Comparison of ENCODE assay signal across 8 mouse cellular contexts in the genomic region with DNA sequence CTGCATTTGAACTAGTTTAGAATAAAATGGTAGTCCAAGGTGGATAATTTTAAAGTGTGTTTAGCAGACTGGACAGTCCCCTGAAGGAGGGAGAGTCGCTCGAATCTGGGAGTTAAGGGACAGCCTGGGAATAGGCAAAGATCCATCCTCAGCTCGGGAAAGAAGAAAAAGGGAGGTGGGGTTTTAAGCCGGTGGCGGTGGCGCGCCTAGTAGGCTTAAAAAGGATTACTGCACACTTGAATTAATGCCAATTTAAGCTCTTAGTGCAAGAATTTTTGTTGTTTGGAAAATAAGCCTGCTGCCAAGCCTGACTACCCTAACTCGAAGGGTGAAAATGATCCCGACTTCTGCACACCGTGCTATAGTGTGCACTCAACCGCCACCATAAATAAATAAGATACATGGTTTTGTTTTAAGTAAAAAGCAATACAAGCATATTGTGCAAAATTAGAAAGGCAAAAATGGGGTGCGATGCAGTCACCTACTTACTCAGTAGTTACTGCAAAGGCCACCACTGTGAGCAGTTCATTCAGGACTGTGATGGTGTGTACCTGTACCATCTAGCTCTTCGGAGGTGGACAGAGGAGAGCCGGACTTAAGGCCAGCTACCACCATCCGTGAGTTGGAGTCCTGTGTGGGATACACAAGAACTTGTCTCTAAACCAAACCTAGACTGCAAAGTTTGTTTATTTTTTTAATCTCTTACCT. TPM values are rescaled to one million over a fixed set of nuclear protein-coding genes. Genes with fewer than 3 reads are reported as not detected.
A peak's percentile ranks its signal among the peaks of the same experiment; 100 is the strongest.
DNase-seq lines count a peak whose midpoint lies in the region; ATAC-seq lines count a peak whose summit lies in the region.

No protein-coding gene starts in this region.

- peak overlapping the region; percentile 41; the same call in 1 of the 2 replicates for H3K27ac ChIP-seq in embryonic facial prominence, embryonic 11.5 days (replicated peaks; ENCODE audit: low read depth, low read length)
- peak overlapping the region; percentile 86 for H3K27ac ChIP-seq in hindbrain, embryonic 12.5 days
- H3K27ac ChIP-seq in liver, embryonic 15.5 days (replicated peaks), result peak overlapping the region; percentile 72
- H3K27ac ChIP-seq in stomach, embryonic 15.5 days, result peak overlapping the region; percentile 94

- no peaks in the 10 kb centered on the region for H3K36me3 ChIP-seq in embryonic facial prominence, embryonic 11.5 days (replicated peaks; ENCODE audit: control insufficient read depth, insufficient read depth, low read depth, low read length)
- no peaks in the 10 kb centered on the region for H3K36me3 ChIP-seq in hindbrain, embryonic 12.5 days
- H3K36me3 ChIP-seq in liver, embryonic 15.5 days (replicated peaks), result no peaks in the 10 kb centered on the region
- no peaks in the 10 kb centered on the region for H3K36me3 ChIP-seq in stomach, embryonic 15.5 days

- H3K4me1 ChIP-seq in embryonic facial prominence, embryonic 11.5 days (ENCODE audit: control insufficient read depth, insufficient read depth, low read length), result peaks cover 3% of the 10 kb centered on the region; the same call in 1 of the 2 replicates
- peaks cover 29% of the 10 kb centered on the region for H3K4me1 ChIP-seq in hindbrain, embryonic 12.5 days
- peaks cover 71% of the 10 kb centered on the region for H3K4me1 ChIP-seq in liver, embryonic 15.5 days (replicated peaks)
- peaks cover 39% of the 10 kb centered on the region for H3K4me1 ChIP-seq in stomach, embryonic 15.5 days

- H3K9ac ChIP-seq in embryonic facial prominence, embryonic 11.5 days (replicated peaks; ENCODE audit: low read length), result no peak overlapping the region; the same call in 1 of the 2 replicates
- H3K9ac ChIP-seq in hindbrain, embryonic 12.5 days, result peak overlapping the region; percentile 57; the same call in 1 of the 2 replicates
- peak overlapping the region; percentile 39; the same call in 1 of the 2 replicates for H3K9ac ChIP-seq in liver, embryonic 15.5 days
- peak overlapping the region; percentile 31 for H3K9ac ChIP-seq in stomach, embryonic 15.5 days

- peak; percentile 20 for DNase-seq in gastrocnemius, postnatal 25 days
- DNase-seq in gastrocnemius, postnatal 10 days, result no peak
- DNase-seq in embryonic facial prominence, embryonic 11.5 days (ENCODE audit: low spot score), result peak; percentile 19
- DNase-seq in adipocyte (ENCODE audit: low spot score), result no peak
- no peak for DNase-seq in gastrocnemius, adult 18-20 months (ENCODE audit: low spot score)

- peaks cover 20% of the 10 kb centered on the region for H3K27me3 ChIP-seq in embryonic facial prominence, embryonic 11.5 days (ENCODE audit: control insufficient read depth, insufficient read depth, low read length)
- peaks cover 41% of the 10 kb centered on the region for H3K27me3 ChIP-seq in hindbrain, embryonic 12.5 days
- H3K27me3 ChIP-seq in liver, embryonic 15.5 days, result no peaks in the 10 kb centered on the region
- no peaks in the 10 kb centered on the region for H3K27me3 ChIP-seq in stomach, embryonic 15.5 days (replicated peaks)

- H3K4me3 ChIP-seq in embryonic facial prominence, embryonic 11.5 days (ENCODE audit: low read depth, low read length), result peak overlapping the region; percentile 54
- peak overlapping the region; percentile 56 for H3K4me3 ChIP-seq in hindbrain, embryonic 12.5 days
- H3K4me3 ChIP-seq in liver, embryonic 15.5 days (replicated peaks), result peak overlapping the region; percentile 63
- H3K4me3 ChIP-seq in stomach, embryonic 15.5 days (replicated peaks), result peak overlapping the region; percentile 67

- WGBS in embryonic facial prominence, embryonic 11.5 days, result 38% methylated on average over 15 of the region's 15 CpGs
- 46% methylated on average over 15 of the region's 15 CpGs for WGBS in hindbrain, embryonic 12.5 days
- 43% methylated on average over 15 of the region's 15 CpGs for WGBS in liver, embryonic 15.5 days (ENCODE audit: insufficient replicate concordance)
- 28% methylated on average over 15 of the region's 15 CpGs for WGBS in stomach, embryonic 15.5 days

- ATAC-seq in embryonic facial prominence, embryonic 11.5 days (replicated peaks; ENCODE audit: insufficient number of reproducible peaks, low FRiP score, low TSS enrichment, low read depth), result no peak
- 0 out of 2 replicates have a peak, but pooled peaks have one; percentile 18 for ATAC-seq in hindbrain, embryonic 12.5 days (ENCODE audit: low FRiP score)
- no peak for ATAC-seq in liver, embryonic 15.5 days (ENCODE audit: insufficient read depth)
- no peak for ATAC-seq in stomach, embryonic 15.5 days (ENCODE audit: insufficient read depth, low FRiP score, low read depth)

- no peaks in the 10 kb centered on the region for H3K9me3 ChIP-seq in embryonic facial prominence, embryonic 11.5 days (replicated peaks; ENCODE audit: control insufficient read depth, low read length)
- no peaks in the 10 kb centered on the region for H3K9me3 ChIP-seq in hindbrain, embryonic 12.5 days (replicated peaks)
- no peaks in the 10 kb centered on the region for H3K9me3 ChIP-seq in liver, embryonic 15.5 days (replicated peaks)
- H3K9me3 ChIP-seq in stomach, embryonic 15.5 days, result no peaks in the 10 kb centered on the region

- H3K4me2 ChIP-seq in embryonic facial prominence, embryonic 11.5 days (ENCODE audit: low read depth, low read length), result peak overlapping the region; percentile 93
- H3K4me2 ChIP-seq in hindbrain, embryonic 12.5 days (replicated peaks), result peak overlapping the region; percentile 76
- peak overlapping the region; percentile 95 for H3K4me2 ChIP-seq in liver, embryonic 15.5 days
- H3K4me2 ChIP-seq in stomach, embryonic 15.5 days, result peak overlapping the region; percentile 99

RNA-seq across cellular contexts. Expression of a gene that starts 3.8 kb away (rescaled TPM):
- total RNA-seq in gastrocnemius, postnatal 25 days (2021), result 10 to 100 TPM; 13.8 to 14.3 TPM
- 10 to 100 TPM; 34.5 to 45.9 TPM for total RNA-seq in gastrocnemius, postnatal 10 days (2021)
- polyA plus RNA-seq in embryonic facial prominence, embryonic 11.5 days (2014; fragmentation: Nextera tagmentation; extraction: Ambion mirVana), result 9.5 and 10.0 TPM in 2 replicates
- 13.2 and 14.0 TPM in 2 replicates for polyA plus RNA-seq in hindbrain, embryonic 12.5 days (2016; fragmentation: Nextera tagmentation; extraction: Ambion mirVana)
- polyA plus RNA-seq in liver, embryonic 15.5 days (2015; fragmentation: Nextera tagmentation; extraction: Ambion mirVana), result 5.8 and 6.8 TPM in 2 replicates
- 20.8 and 26.1 TPM in 2 replicates for polyA plus RNA-seq in stomach, embryonic 15.5 days (2015; fragmentation: Nextera tagmentation; extraction: Ambion mirVana)
- 1 to 10 TPM; 6.2 to 8.3 TPM for total RNA-seq in gastrocnemius, adult 18-20 months (2021)

RNA-seq across cellular contexts. Expression of a gene that starts 43.1 kb away (rescaled TPM):
- total RNA-seq in gastrocnemius, postnatal 25 days (2021), result 1 to 10 TPM; 3.0 to 3.1 TPM
- 1 to 10 TPM; 3.7 to 4.0 TPM for total RNA-seq in gastrocnemius, postnatal 10 days (2021)
- polyA plus RNA-seq in embryonic facial prominence, embryonic 11.5 days (2014; fragmentation: Nextera tagmentation; extraction: Ambion mirVana), result 6.0 and 7.6 TPM in 2 replicates
- polyA plus RNA-seq in hindbrain, embryonic 12.5 days (2016; fragmentation: Nextera tagmentation; extraction: Ambion mirVana), result 11.8 and 12.7 TPM in 2 replicates
- polyA plus RNA-seq in liver, embryonic 15.5 days (2015; fragmentation: Nextera tagmentation; extraction: Ambion mirVana), result 2.4 and 2.5 TPM in 2 replicates
- polyA plus RNA-seq in stomach, embryonic 15.5 days (2015; fragmentation: Nextera tagmentation; extraction: Ambion mirVana), result 8.3 and 10.0 TPM in 2 replicates
- total RNA-seq in gastrocnemius, adult 18-20 months (2021), result 1 to 10 TPM; 4.1 to 4.5 TPM

RNA-seq across cellular contexts. Expression of a gene that starts 43.2 kb away (rescaled TPM):
- 10 to 100 TPM; 57.9 to 63.2 TPM for total RNA-seq in gastrocnemius, postnatal 25 days (2021)
- total RNA-seq in gastrocnemius, postnatal 10 days (2021), result 10 to 100 TPM; 73.4 to 74.8 TPM
- polyA plus RNA-seq in embryonic facial prominence, embryonic 11.5 days (2014; fragmentation: Nextera tagmentation; extraction: Ambion mirVana), result 144 and 145 TPM in 2 replicates
- 110 and 114 TPM in 2 replicates for polyA plus RNA-seq in hindbrain, embryonic 12.5 days (2016; fragmentation: Nextera tagmentation; extraction: Ambion mirVana)
- 47.8 and 52.7 TPM in 2 replicates for polyA plus RNA-seq in liver, embryonic 15.5 days (2015; fragmentation: Nextera tagmentation; extraction: Ambion mirVana)
- 124 and 126 TPM in 2 replicates for polyA plus RNA-seq in stomach, embryonic 15.5 days (2015; fragmentation: Nextera tagmentation; extraction: Ambion mirVana)
- total RNA-seq in gastrocnemius, adult 18-20 months (2021), result 10 to 100 TPM; 57.3 to 65.9 TPM

Comparison
In these comparisons a context has a peak if more than half of its experiments do, and no peak if none do; other contexts are left out.
1. DNase-seq: peak in gastrocnemius, postnatal 25 days (single experiment) and embryonic facial prominence, embryonic 11.5 days (single experiment); none in gastrocnemius, postnatal 10 days (single experiment), adipocyte (single experiment) and gastrocnemius, adult 18-20 months (single experiment).
2. H3K27ac ChIP-seq: peak in every context shown above with its lines; median percentile 94 in stomach, embryonic 15.5 days; 86 in hindbrain, embryonic 12.5 days; 72 in liver, embryonic 15.5 days; 41 in embryonic facial prominence, embryonic 11.5 days.
3. Peak in every context shown above with its lines, with median percentiles within 50 percentile points of each other: H3K4me2 ChIP-seq and H3K4me3 ChIP-seq.